Mouse (Mus musculus) neural tube, embryonic 10.5 days (tissue): ENCODE measurements around the gene Tctn3.

Experiments used
- DNase-seq: peaks from one replicate; pipeline ENCODE4 v3.0.0-alpha.2; 2017; ENCODE audit warnings: low spot score; ENCODE audit errors: extremely low spot score

Gene Tctn3

DNA sequence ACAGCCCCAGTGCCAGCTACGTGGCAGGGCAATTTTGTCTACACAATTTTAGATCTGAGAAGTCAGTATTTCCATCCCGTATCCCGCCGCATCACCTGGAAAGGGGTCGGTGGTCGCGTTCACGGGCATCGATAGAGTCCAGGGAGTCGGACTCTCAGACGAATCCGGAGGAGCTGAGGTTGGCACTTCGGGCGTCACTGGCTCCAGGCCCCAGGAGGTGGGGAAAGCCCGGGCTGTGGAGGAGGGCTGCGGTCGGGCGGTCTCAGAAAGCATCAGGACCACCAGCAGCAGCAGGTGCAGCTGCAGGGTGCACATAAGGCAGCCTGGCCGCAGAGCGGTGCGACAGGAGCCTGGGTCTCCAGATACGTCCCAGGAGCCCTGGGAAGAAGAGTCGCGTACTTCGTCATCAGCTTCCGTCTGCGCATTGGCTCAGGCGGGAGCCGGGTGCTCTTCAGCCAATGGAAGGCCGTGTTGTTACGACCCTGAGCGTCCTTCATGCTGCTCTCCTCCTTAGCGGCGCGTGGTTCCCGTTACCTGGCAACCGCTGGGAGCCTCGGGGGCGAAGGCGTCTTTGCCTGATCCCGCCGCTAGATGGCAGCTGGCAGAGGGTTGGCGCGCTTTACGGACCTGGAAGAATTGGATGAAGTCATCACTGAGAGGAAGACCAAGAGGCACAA, at the start of gene Tctn3, which contains the start of gene Entpd1:
TSS of gene Tctn3 (minus strand) at position 404 of the 677 bp plus-strand sequence.
TSS of gene Entpd1 (plus strand) at position 537 of the 677 bp plus-strand sequence.
- peak; percentile 99 for DNase-seq

DNA sequence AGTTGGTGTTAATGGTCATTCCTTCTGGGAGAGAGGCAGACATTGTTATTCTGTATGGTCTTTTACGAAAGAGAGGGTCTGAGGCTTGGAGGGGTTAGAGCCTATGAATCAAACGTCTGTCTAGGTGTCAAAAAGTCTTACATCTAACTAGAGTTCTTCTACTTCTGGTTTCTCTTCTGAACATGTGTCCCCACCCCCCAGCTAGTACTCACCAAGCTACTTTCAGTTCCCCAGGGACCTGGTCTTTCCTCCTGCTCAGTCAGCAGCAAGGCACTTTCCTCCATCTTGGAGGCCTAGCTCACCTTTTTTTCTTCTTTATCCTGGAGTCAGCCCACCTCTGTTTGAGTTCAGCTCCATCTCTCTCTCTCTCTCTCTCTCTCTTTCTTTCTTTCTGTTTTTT, 49.1 kb upstream of the Tctn3 start:
- DNase-seq = no peak

DNA sequence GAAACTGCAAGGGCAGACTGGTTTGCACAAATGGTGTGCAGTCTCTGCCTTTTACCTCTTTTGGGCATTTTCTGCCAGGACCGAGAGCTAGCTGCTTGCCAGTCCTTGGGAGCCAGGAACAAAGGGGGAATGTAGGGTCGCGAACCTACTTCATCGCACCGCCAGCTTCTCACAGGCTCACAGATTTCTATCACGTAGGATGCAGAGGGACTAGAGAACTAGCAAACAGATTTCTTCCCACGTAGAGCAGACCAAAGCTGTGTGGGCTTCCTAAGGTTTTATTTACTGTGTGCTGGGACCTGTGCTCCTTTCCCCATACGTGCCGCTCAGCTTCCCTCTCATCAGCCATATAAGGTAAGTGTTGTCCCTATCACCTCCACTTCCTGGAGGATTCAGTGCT, 48.5 kb upstream of the Tctn3 start:
- DNase-seq = peak; percentile 48

DNA sequence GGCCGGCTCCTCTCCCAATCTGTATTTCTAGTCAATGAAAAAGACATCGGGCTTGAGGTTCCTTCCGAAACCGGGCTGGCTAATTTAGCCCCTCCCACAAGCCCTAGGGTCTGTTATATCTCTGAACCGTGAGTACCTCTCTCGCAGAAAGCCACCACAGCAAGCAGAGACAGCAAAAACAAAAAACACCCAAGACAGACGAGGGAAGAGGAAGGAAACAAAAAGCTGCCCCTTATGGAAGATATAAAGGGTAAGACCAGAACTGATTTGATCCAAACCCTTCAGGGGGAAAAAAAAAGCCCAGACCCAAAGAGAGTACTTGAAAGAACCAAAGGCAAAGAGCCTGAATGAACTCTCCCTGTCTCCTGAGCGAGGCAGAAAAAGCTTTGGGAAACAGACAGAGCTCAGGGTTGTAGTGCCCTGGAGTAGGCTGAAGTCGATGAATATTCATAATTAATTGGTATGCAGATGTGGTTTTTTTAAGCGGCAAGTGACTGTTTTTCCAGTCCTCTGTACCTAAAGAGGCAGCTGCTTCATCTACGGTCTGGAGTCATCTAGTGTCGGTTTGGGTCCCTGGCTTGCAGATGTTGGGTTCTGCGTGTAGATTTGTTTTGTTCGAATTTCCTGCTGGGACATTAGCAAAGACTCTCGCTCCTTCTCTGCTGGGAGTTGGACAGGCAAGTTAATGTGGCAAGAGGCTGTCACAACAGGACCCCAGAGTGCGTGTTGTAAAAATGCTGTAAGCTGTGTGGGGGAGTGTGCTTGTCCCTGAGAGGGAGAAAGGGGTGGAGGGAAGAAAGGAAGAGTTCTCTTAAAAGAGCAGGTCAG, 47.8 kb upstream of the Tctn3 start:
- DNase-seq = no peak

DNA sequence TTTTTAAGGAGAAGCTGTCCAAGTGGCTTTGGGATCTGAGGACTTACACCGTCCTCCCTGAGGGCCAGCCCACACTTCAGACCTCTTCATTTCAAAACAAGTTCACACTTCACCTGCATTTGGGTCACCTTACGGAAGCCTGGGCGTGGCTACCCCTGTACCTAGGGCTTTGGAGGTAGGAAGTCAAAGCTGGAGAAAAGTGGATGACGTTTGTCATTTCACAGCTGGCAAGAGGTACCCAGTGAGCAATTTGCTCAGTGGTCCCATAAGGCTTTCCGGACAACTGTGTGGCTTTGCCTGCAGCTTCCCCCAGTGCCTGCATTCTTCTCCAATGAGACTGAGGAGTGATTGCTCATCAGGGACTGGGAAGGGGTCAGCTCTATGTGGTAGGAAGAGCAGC, 46.9 kb upstream of the Tctn3 start:
- no peak for DNase-seq

DNA sequence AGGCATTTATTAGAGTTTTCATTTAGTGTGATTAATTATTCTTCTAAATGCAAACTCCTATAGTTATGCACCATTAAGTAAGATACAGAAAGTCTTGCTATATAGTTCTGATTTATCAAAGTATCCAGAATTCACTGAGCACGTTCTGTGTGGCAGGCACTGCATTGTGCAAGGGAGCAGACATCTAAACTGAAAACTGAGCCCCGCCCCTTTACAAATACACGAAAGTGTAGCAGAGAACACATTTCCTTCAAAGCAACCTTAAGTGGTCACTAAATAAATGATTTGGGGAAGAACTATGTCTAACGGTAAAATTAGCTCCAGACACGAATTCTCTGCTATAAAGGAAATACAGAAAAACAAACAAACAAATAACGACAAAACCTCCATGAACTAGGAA, 46.2 kb upstream of the Tctn3 start:
- no peak for DNase-seq

DNA sequence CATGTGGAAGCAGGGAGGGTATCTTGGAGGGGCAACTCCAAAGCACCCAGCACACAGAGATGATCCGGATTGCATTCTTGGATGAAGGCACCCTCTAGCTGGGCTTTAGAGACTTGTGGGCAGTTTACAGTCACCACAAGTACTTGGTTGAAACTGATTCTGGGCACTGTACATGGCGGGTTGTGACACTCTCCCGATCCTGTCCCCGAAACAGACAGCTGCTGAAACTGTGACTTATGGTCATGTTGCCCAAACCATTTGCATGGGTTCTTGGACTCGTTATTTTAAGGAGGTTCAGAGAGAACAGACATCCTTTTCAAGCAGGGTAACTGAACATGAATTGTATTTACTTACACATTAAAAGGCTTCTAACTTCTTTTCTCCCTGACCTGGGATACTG, 44.2 kb upstream of the Tctn3 start:
- DNase-seq = no peak

GRCm38 (mm10) chr19:40650090-40650489, 38.1 kb upstream of the Tctn3 start:
- no peak for DNase-seq

GRCm38 (mm10) chr19:40647319-40648158, 35.5 kb upstream of the Tctn3 start:
- DNase-seq = no peak

DNA sequence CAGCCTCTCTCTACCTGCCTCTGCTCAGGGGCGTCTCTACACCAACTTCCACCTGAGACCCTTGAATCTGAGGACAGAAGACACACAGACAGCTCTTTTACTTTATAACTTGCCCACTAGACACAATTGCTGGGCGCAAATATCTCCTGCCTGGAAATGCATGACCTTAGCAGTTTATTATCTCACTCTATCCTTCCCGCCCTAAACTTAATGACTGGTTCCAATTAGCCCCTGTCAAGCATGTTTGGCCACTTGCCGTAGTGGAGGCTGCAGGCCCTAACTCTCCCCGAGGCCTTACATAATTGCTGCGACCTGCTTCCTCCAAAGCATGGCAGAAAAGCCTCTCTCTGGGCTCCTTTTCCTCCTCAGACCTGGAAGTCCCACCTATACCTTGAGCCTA, 34.3 kb upstream of the Tctn3 start:
- no peak for DNase-seq

DNA sequence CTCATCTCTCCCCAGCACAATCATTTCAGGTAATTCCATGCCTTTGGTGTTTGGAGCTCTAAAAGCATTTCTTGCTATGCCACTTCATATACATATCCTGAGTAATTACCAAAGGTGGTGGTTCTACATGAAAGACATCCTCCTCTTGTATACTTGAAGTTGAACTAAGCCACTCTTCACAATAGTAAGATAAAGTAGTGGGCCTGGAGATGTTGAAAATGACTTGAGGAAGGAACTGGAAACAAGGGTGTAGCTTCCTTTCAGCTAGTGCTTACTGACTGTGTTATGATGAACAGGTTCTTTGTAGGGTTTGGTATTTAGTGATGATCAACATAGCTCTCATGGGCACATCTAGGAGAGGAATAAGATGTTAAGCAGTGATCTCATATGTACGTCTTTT, 31.8 kb upstream of the Tctn3 start:
- DNase-seq = no peak

GRCm38 (mm10) chr19:40640799-40641198, 28.8 kb upstream of the Tctn3 start:
- DNase-seq = no peak

DNA sequence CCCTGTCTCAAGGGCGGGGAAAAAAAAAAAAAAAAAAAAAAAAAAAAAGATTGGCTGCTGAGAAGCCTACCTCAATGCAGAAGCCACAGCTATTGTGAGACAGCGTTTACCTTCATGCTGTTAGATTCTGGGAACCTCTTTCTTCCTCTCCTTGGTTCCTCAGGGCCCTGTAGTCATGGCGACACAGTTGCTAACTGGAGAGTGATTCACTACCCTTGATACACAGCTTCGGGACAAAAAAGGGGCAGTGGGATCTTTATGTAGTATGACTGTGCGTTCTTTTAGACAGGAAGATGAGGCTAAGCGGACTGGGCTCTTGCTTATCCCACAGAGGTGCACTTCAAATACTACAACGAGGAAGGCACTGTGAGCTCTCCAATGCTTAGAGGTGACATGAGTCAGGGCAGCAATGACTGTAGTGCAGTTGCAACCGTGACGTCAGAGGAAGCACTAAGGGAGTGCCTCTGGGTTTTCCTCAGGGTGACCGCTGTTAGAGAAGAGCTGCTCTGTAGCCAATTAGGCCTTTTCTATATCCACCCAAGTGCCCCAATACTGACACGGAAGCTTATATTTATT, 27.8 kb upstream of the Tctn3 start:
- DNase-seq = no peak

GRCm38 (mm10) chr19:40638582-40638981, 26.5 kb upstream of the Tctn3 start:
- DNase-seq = no peak

DNA sequence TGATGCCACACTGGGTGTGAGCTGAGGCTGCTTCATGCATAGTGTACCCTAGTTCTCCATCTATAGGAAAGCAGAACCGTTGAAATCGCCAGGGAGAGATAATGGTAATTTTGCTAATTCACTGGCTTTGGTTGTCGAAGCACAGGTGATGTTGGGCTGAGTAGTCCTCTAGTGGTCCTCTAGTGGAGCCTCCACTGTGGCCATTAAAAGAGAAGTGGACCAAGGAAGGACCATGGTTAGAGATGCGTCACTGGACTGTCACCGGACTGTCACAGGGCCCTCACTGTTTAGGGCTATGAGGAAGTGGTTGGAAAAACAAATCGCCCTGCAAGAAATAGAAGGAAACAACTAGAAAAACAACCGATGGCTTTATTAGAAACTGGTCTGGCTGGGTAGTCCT, 25.6 kb upstream of the Tctn3 start:
- no peak for DNase-seq

GRCm38 (mm10) chr19:40637091-40637490, 25.1 kb upstream of the Tctn3 start:
- no peak for DNase-seq

- no peak for DNase-seq
These were observed 21.1 kb upstream of the Tctn3 start for GRCm38 (mm10) chr19:40633144-40633543.

GRCm38 (mm10) chr19:40632668-40633067, 20.6 kb upstream of the Tctn3 start:
- DNase-seq = no peak

- no peak for DNase-seq
These were observed 20.2 kb upstream of the Tctn3 start for GRCm38 (mm10) chr19:40632193-40632592.

DNA sequence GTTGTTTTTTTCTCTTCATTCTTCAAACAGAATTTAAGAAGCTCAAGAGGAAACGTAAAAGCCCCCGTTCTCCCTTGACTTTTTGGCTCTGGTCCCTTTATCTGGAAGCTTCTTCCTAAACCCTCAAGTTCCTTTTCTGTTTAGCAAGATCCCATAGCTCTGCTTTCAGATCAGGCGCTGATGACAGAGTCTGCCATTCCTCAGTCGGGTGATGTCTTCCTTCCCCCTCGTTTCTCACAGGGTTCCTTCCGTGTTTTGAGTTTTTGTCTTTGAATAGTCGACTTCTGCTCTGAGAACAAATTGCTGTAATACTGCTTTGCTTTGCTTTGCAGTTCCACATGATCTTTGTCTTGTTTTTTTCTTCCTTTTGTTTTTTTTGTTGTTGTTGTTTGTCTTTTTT, 18.6 kb upstream of the Tctn3 start:
- no peak for DNase-seq

DNA sequence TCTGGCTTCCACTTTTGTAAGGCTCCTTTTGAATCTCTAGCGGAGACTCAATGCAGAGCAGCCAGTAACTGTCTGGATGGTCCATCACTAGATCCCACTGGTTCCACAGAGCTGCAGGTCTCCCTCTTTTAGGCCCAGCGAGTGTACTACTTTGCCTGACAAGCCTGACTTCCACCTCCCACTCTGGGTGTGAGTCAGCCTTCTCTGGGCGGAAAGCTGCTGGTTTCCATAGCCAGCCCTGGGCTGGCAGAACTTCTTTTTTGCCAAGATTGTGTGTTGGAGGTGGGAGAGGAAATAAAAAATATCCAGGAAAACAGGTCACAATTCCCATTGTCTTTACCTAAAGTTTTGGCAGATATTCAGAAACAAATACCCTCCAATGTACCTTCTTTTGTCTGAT, 18.1 kb upstream of the Tctn3 start:
- no peak for DNase-seq

GRCm38 (mm10) chr19:40628950-40629349, 16.9 kb upstream of the Tctn3 start:
- no peak for DNase-seq
